Mouse (Mus musculus) spleen, postnatal 14 days (tissue): ENCODE measurements around the gene Cwc15.
"Not testable (repeated sequence)": the region's sequence is repeated elsewhere in the genome, so short reads cannot be mapped to it uniquely, and the experiment has no call there.

Source experiments
- DNase-seq, 2 experiments: peaks; one replicate each; pipeline ENCODE4 v3.0.0; 2021 to 2022; ENCODE audit warnings: low spot score in 2 of 2

Gene Cwc15

DNA sequence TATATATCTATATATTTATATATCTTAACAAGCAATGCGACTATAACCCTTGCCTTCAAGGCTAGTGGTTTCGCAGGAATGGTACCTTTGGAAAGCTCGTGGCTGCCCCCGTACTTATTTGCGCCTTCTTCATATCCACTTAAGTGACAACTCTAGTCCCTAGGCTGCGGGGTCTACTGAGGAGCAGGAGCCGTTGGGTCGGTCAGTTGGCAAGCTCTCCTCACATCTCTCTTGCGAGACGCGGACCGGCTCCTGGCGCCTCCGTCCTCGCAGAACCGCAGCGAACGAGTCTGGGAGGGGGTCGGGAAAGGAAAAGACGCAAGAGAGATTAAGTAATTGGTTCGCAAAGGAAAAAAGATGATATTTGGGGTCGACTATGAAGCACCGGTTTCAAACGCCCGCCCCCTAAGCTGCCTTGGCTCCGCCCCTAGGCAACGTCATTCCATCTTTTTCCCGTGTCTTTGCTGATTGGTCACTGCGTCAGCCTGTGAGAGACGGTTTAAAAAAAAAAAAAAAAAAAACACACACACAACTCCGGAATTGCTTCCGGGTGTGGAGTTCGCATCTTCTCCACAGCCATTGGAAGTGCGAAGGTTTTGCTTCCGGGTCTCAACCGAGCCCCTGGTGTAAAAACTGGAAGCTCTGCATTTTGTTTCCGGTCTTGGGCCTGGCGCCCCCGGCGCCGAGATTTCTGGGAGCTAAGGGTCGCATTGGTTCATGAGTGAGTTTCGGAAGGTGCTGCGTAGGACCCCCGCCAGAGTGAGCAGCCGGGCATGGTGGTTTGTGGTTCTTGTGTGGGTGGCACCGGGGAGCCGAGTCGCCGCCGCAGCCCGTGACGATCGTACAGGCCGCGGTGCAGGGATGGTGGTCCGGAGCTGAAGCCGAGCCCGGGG, at the start of gene Cwc15, which contains the start of gene Kdm4d:
Gene Cwc15 (plus strand): TSS at position 595 of the 893 bp plus-strand sequence.
Gene Kdm4d (minus strand): TSS at position 460 of the 893 bp plus-strand sequence.
- DNase-seq, result peak; percentile 82 to 91

DNA sequence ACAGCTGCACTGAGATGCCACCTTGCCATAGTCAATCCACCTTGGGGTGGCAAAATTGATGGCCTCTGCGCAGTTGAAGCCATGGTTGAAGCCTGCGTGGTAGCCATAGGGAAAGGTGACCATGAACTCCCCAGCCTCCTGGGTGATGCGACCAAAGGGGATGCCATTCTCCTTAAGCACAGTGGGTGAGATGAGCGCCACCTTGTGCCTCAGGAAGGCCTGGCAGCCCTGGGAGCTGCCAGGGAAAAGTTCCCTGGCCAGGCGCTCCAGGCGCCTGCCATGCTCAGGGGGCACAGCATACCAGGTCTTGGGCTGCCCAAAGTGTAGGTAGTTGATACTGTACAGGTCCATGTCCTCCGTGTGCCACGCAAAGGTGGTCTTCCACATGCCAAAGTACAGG, 49.3 kb upstream of the Cwc15 start:
- DNase-seq, result not testable (repeated sequence)

DNA sequence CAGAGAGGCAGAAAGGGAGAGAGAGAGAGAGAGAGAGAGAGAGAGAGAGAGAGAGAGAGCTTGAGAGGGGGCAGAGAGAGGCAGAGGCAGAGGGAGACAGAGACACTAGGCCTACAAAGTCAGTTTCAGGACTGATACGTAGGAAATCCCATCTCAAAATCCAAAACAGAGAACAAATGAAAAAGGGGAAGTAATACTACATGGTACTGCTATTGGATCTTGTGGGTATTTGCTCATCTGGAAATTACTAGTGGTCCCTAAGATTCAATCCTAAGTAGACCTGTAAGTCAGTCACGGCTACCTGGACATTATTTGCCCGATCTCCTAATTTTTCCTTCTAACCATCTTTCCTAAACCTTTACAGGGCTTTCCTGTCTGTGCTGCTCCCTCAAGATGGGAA, 44.1 kb upstream of the Cwc15 start:
- no peak for DNase-seq

DNA sequence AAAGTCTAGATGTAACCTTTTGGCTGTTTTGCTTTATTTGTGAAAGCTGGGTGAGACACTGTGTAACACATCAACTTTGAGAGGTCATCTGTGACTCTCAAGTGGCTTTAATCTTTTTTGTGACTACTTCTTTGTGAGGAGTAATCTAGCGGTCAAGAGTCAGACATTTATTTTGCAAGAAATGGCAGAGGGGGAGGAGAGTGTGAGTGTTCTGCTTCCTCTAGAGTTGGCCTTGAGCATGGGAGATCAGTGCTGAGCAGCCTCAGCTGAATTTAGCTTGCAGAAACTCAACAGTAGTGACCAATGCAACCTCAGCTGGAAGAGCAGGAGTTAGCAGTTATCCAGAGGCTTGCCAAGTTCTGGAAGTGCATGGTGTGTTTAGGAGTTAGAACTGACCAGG, 37.9 kb upstream of the Cwc15 start:
- DNase-seq, result not testable (repeated sequence)

DNA sequence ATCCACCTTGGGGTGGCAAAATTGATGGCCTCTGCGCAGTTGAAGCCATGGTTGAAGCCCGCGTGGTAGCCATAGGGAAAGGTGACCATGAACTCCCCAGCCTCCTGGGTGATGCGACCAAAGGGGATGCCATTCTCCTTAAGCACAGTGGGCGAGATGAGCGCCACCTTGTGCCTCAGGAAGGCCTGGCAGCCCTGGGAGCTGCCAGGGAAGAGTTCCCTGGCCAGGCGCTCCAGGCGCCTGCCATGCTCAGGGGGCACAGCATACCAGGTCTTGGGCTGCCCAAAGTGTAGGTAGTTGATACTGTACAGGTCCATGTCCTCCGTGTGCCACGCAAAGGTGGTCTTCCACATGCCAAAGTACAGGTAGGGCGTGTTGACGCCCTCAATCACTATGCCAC, 36.7 kb upstream of the Cwc15 start:
- not testable (repeated sequence) for DNase-seq

DNA sequence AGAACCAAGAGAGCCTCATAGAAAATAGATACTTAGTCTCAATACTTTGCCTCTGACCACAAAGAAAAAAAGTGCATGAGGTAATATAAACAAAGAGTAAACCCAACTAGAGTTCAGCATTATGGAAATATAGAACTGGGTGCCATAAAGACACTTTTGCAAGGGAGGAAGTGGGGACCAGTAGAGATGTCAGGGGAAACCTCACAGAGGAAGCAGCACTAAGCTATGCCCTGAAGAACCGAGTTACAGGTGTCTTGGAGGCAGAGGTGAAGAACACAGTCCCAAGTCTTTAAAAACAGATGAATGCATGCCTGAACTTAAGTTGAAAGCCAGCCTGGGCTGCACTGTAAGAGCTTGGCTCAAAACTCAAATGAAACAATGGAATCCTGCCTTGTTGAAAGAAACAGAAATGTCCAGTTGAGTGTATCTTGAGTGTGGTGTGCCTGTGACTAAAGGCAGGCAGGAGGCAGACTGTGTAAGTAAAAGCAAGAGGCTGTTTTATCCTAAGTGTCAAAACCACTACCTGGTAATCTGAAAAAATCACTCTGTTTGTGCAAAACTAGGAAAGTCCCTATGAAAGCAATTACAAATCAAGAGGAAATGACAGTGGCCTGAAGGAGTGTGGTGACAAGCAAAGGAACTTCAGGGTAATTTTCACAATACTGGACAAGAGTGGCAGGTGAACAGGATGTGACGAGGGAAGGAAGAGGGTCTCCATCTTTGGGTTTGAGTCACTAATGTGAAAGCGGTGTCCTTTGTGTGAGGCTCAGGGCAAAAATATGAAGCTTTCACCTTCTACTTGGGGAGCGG, 1.3 kb upstream of the Cwc15 start:
- no peak for DNase-seq

DNA sequence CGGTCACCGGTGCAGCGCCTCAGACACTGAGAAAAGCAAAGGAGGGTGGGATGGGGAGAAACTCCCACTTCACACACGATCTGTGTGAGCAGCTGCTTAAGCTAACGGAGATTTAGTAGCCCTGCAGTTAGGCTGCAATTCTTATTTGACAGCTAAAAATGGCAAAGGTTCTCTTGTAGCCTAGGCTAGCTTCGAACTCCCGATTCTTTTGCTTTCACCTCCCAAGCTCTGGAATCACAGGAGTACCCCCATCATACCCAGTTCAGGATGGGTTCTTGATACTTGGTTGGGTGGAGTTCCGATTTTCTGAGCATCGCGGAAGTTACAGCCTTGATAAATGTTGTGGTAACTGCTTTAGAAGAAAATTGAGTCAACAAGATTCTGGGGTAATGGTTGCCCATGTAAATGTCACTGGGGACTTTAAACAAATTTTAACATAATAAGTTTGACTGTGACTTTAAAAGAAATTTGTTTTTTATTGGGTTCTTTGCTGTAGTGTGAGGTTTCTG, 553 bp downstream of the Cwc15 start:
- DNase-seq, result no peak

DNA sequence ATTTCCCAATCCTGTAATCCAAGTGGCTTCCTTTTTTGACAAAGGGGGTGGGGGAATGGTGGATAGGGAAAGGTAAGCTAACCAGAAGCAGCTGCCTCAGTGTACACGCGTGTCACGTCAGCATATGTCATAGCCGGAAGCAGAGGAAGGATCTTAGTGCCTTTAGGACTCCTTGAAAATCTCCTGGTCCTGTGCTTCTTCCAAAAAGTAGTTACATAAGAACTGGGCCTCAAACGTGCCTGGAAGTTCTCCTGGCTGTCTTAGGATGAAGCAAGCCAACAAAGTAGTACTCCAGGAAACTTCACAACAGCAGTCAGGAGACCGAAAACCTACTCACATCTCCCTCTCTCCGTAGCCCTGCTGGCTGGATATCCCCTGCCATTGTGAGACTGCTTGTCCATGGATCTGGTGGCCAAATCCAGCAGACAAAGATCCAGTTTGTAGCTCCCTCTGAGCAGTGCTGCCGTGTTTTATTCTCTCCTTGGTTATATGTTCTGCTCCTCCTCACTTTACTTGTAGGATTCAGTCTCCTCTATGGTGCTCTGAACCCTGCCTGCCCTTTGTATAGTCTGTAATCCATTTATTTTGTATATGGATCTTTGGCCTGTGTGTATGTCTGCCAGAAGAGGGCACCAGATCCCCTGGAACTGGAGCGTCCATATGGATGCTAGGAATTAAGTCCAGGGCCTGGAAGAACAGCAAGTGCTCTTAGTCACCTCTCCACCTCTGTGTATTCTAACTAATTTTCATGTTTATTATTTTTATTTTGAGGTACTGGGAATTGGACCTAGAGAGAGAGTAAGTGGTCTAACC, 12.4 kb downstream of the Cwc15 start:
- no peak for DNase-seq

DNA sequence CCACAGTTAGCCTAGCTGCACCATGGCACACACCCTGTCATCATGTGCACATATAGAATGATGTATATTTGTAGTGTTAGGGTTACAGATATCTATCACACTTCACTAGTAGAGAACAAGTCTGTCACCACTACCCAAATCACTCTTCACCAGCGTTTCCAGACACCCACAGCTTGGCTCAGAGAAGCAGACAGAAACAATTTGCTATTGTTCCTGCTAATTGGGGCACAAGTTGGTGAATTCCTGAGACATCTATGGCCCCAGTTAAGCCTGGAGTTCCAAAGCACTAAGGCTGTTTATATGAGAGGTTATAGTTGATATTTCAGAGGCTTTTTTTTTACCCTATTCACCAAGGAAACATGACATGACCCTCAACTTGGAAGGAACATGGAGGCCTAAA, 16.9 kb downstream of the Cwc15 start:
- DNase-seq, result no peak

DNA sequence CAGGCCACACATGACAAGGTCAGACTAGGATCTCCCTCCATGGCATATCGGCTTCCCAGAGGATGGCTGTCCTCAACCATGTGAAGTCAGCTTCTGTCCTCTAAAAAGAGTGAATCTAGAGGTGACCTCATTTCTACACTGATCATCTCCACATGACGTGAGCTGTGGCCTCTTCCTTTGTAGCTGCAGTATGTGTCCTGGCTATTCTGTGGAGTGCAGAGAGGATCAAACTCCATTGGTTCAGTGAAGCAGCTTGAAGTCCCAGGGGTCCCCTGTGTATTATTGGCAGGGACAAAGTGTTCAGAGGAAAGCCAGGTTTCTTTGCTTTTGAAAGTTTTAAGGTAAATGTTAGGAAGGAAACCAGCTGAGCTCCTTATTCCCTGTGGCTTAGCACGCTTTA, 17.7 kb downstream of the Cwc15 start:
- no peak for DNase-seq

DNA sequence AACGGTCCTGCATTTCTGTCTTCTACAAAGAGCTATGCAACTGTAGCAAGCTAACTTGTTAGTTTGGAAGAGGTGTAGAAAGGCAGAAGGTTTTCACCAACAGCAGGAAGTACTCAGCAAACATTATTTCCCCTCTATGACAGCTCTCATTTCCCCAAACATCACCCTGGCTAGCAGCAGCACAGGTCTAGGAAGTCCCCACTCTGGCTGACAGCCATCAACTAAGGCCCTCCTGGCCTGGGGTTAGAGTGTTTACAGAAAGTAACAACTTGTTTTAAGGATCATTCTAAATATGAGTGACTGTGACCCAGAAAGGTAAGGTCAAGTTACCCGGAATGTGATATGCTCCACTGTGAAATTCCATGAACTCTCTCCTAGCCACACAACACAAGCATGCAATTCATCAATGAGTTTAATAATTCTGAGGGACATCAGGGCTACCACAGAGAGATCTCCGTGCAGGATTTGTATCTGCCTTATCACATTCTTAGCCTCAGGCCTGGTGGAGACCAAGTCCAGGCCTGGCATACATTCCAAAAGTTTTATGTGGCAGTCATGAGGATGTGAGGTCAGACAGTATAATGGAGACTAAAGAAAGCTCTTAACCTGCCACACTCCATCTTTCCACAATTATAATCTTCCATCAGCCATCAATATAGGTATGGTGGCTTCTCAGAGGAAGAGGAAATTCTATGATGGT, 20.7 kb downstream of the Cwc15 start:
- DNase-seq, result no peak

DNA sequence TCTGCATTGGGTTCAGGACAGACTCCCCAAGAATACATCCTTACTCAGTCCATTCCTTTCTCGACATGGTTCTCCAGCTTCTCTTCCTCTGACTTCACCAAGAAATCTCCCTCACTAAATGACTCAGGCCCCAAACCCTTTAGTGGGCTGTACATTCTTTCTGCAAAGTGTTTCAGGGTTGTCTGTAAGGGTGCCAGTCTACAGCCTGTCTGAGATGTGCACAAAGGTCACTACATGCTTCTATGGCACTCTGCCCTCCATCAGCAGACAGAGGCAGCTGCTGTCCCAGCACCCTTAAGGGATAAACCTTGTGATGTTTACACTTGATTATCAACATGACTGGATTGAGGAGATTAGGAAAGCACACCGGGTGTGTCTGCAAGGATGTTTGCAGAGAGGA, 21.3 kb downstream of the Cwc15 start:
- DNase-seq, result no peak

DNA sequence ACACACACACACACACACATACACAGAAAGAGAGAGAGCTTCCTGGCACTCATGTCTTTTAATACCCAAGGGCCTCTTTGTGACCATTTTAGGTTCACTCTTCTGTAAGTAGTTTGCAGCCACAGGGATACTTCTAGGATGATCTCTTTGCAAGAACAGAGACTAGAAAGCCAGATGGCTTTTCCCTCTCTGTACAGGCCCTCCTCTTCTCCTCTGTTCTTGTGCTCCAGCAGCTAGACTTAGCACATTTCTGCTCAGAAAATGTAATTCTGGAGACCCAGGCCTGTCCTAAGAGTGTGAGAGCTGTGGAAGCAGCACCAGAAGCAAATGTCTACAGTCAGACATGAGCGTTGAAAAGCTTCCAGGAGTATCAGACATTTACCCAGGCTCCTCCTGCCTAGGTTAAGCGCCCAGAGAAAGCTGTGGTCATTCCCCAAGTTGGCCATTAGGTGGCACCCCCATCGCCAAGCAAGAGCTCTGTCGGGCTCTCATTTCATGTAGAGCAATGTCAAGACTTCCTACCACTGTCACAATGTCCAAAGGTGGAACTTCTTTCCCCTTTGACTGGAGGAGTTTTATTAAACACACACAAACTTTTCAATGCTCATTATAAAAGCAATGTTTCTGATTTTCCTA, 23.1 kb downstream of the Cwc15 start:
- peak; percentile 30 to 50 for DNase-seq

DNA sequence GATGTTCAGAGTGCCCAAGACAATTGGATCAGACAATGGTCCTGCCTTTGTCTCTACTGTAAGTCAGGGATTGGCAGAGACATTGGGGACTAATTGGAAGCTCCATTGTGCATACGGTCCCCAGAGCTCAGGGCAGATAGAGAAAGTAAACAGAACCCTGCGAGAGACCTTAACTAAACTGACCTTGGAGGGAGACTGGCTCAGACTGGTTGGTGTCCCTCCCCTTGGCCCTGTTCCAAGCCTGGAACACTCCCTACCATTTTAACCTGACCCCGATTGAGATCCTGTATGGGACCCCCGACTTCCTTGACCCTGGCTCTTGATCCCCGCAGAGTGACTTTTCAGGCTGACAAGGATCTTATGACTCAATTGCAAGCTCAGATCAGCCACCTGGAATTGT, 29.6 kb downstream of the Cwc15 start:
- no peak for DNase-seq

DNA sequence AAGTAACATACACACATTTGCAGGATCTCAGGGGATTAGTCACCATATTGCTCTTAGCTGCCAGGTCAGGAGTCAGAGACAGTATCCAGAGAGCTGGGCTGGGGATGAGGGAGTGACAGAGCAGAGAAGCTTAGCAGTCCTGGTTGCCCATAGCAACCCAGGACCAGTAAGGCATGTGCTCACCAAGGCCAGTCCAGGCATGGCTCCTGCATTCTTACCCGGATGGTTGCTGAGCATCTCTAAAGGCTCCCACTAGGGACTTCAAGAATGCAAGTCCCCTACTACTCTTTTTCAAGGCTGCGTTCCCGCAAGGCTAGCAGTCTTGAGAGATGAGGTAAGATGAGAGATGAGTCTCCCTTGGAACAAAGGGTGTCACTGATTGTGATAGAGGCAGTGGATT, 31.9 kb downstream of the Cwc15 start:
- DNase-seq, result no peak

DNA sequence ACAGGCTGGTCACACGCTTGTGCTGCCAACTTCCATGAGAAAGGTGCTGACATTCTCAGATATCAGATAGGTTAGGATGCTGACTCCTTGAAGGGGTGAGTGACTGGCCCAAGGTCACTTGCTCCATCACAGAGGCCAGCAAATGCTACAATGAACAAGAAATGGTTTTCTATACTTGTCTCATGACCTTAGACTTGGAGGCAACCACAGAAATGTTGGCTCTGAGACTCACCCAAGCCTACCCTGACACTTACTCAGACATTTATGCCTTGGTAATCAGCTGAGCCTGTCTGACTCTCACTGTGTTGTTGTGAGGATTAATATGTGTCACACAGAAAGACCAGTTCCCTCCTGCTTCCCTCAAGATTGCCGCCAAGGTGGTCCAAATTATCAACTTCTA, 33.2 kb downstream of the Cwc15 start:
- DNase-seq, result no peak

DNA sequence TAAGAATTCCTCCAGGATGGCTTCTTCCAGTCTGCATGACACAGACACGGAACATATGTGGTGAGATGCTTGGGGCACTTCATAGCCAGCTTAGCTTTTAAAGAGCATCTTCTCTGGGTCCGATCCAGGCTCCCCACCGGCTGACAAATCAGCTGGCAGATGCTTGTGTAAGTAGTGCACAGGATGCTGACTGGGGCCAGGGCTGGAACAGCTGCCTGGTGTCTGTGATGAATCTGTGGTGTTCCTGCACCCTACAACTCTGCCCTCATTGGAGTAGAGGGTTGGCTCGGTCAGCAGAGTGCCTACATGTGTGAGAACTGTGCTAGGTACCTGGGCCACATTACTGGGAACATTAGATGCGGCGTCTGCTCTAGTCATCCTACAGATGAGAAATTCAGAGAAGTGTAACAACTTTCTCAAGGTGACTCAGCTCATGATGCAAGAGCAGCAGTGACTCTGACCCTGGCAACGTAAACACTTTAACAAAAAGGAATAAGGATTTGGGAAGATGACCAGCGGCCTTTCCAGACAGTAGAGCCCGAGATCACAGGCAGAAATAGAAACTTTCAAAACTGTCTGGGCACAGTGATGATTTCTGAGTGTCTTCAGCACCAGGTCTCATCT, 34.5 kb downstream of the Cwc15 start:
- no peak for DNase-seq

DNA sequence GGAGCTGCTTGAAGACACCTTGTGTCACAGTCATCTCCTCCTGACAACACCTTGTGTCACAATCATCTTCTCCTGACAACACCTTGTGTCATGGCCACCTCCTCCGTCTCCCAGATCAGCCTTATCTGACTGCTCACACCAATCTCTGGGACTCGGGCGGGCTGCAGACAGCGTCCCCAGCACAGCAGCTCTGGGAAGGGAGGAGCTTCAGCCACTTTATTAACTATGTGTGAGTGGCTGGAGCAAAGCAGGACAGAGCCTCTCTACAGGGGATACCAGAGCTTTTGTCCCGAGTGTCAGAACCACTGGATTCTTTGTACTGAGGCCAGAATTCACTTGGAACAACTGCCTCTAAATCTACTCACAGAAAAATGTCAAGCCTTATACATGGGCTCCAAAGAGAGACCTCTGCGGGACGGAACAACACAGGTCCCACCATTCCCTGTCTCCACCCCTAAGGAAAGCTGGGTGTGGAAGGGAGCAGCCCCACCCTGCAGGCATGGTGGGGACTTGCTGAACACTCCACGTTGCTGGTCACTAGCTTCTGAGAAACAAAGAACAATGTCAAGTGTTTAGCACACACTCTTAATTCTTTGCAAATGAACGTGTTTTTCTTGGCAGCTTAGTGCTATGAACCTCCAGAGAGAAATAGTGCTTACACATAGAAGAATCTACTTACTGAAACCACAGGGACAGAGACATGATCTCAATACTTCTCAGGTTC, 43.8 kb downstream of the Cwc15 start:
- DNase-seq, result no peak

DNA sequence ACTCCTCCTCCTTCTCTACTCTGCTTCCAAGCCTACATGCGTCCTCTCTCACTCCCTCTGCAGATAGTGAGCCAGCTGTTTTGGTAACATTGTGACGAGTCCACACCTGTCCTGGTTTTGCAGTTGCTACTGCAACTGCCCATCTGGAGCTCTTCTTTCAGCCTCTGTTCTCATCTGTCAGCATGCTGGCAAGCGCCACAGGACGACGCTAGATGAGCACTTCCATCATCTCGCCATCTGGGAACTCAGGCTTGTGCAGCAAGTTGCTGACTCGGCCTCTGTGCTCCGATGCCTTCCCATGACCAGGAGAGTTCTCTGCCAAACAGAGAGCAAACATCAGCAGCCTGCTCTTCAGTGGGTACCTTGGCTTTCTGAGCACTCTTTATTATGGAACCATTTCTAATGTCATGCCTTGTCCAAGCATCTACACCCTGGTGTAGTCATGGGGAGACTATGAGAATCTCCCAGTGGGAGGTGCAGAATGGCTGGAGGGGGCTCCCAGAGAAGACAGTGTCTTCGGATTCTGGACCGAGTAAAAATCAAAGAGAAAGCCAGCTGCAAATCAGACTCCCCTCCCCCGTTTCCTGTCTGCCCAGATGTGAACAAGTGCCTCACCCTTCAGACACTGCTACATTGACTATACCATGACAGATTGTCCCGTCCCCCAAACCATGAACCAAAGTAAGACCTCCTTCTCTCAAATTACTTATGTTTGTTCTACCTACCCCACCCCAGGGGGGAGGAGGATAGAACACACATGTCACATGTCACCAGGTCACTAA, 47.4 kb downstream of the Cwc15 start:
- DNase-seq, result no peak
